Mouse (Mus musculus): ENCODE measurements around the gene Mettl7a1.

GRCm38 (mm10) chr15:100346761-100347160, 42.8 kb downstream of the Mettl7a1 start:
- TF ChIP-seq EP300 (IDR thresholded peaks at IDR 0.05) (no peak), CTCF (IDR thresholded peaks at IDR 0.05) (no peak)

Data from lung, postnatal 0 days (tissue).